Mouse (Mus musculus) forebrain, embryonic 11.5 days (tissue): ENCODE data around the gene Cit. TPM values are rescaled to one million over a fixed set of nuclear protein-coding genes. Genes with fewer than 3 reads are reported as not detected.

Experiments used
- ATAC-seq: fragments of 200-750 bp; cut with Nextera tagmentation; replicated peaks from 2 replicates; pipeline ENCODE4 v1.8.0; 2017; ENCODE audit warnings: moderate TSS enrichment; ENCODE audit not compliant: low FRiP score
- DNase-seq: peaks from one replicate; pipeline ENCODE4 v3.0.0-alpha.2; 2017; ENCODE audit warnings: low spot score
- H3K27ac ChIP-seq: fragments of 300-500 bp; sonication (generic); 2 replicates; pipeline ENCODE4 v1.5.1; 2014; ENCODE audit warnings: low read depth, low read length
- H3K27me3 ChIP-seq: fragments of 300-500 bp; sonication (generic); 2 replicates; pipeline ENCODE4 v1.6.1; 2014; ENCODE audit warnings: mild to moderate bottlenecking, low read length, mixed read lengths; ENCODE audit not compliant: control insufficient read depth, insufficient read depth
- H3K36me3 ChIP-seq: fragments of 300-500 bp; sonication (generic); 2 replicates; pipeline ENCODE4 v1.6.1; 2014; ENCODE audit warnings: mild to moderate bottlenecking, low read length, moderate library complexity, mixed read lengths; ENCODE audit not compliant: control insufficient read depth, insufficient read depth
- H3K4me1 ChIP-seq: fragments of 300-500 bp; sonication (generic); replicated peaks from 2 replicates; pipeline ENCODE4 v1.6.1; 2014; ENCODE audit warnings: low read length, mixed read lengths; ENCODE audit not compliant: control insufficient read depth, insufficient read depth
- H3K4me2 ChIP-seq: fragments of 300-500 bp; sonication (generic); 2 replicates; pipeline ENCODE4 v1.6.1; 2014; ENCODE audit warnings: low read depth, mild to moderate bottlenecking, low read length, moderate library complexity, mixed read lengths; ENCODE audit not compliant: severe bottlenecking
- H3K4me3 ChIP-seq: fragments of 300-500 bp; sonication (generic); 2 replicates; pipeline ENCODE4 v1.5.1; 2014; ENCODE audit warnings: low read depth, low read length
- H3K9ac ChIP-seq: fragments of 300-500 bp; sonication (generic); 2 replicates; pipeline ENCODE4 v1.6.1; 2014; ENCODE audit warnings: low read length
- H3K9me3 ChIP-seq: fragments of 300-500 bp; sonication (generic); 2 replicates; pipeline ENCODE4 v1.6.1; 2016; ENCODE audit warnings: low read length, mixed read lengths; ENCODE audit not compliant: control insufficient read depth
- WGBS: fragments of 180-500 bp; shearing (Covaris S2); extraction: QIAGEN DNeasy Blood & Tissue Kit; methylation state at CpG from one replicate; pipeline ENCODE4 v1.1.7; 2014; 5-methylcytosine and 5-hydroxymethylcytosine counted together
- polyA plus RNA-seq: library from polyadenylated mRNA; unstranded; fragments of >200 nt; fragmentation: Nextera tagmentation; extraction: Ambion mirVana; gene quantifications from 2 replicates; pipeline ENCODE4 v1.2.1, GENCODE M21; 2014

Cit gene
- polyA plus RNA-seq, 1 experiment from 2014 or later = 48.9 TPM

DNA sequence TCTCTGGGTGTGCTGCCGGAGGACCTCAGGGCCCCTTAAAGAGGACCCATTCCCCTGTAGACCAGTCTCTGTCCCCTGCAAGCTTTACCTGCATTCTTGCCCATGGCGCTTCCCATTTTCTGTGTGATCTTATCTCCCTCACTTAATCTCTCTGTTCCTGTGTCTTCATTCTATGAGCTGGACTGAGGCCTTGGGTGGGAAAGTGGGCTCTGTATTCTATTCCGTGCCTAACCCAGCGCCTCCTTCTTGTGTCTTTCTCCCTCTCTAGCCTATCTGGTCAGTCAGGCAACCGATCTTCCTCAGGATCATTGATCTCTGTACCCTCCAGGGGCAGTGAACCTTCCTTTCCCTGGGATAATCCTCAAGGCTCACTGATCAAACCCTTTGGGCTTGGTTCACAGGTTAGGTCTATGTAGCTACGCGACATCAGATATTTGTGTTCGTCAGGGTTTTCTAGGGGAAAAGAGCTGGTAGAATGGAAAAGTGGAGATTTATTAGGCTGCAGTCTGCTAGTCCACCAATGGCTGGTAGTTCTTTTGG lies 627 bp downstream of the Cit start:
- H3K9me3 ChIP-seq = no peaks in the 10 kb centered on the region
- H3K27me3 ChIP-seq = no peaks in the 10 kb centered on the region
- H3K4me2 ChIP-seq = peak overlapping the region; percentile 80
- no peak overlapping the region for H3K27ac ChIP-seq
- WGBS = 36% methylated on average over 8 of the region's 8 CpGs
- DNase-seq (no peak), ATAC-seq (no peak)
- H3K9ac ChIP-seq = peak overlapping the region; percentile 82
- peaks cover 10% of the 10 kb centered on the region for H3K4me1 ChIP-seq
- no peaks in the 10 kb centered on the region; the same call in 1 of the 2 replicates for H3K36me3 ChIP-seq
- peak overlapping the region; percentile 83 for H3K4me3 ChIP-seq

- Histone ChIP-seq H3K36me3 (peaks cover 4% of the 10 kb centered on the region), H3K9me3 (no peaks in the 10 kb centered on the region), H3K4me1 (peaks cover 10% of the 10 kb centered on the region), H3K9ac (no peak overlapping the region), H3K27me3 (no peaks in the 10 kb centered on the region), H3K27ac (no peak overlapping the region), H3K4me3 (no peak overlapping the region), H3K4me2 (no peak overlapping the region)
- no peak for DNase-seq
- 95% methylated on average over 8 of the region's 8 CpGs for WGBS
- ATAC-seq = no peak
Measured at GRCm38 (mm10) chr5:115847166-115847565, 2.1 kb downstream of the Cit start.

DNA sequence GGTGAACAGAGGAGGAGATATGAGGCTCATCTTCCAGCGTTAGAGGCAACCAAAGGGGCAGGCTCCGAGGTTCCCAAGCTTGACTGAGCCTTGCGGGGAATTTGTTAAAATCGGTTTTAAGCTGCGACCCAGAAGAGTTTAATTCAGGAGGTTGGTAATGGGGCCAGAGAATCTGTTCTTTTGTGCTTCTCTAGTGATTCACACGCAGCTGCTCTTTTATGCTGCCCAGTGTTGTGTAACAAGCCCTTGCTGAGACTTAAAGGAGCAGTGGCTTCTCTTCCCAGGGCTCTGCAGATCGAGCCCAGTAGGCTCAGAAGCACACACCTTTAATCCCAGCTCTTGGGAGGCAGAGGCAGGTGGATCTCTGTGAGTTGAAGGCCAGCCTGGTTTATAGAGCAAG lies 3.4 kb downstream of the Cit start:
- Histone ChIP-seq H3K27ac (no peak overlapping the region), H3K4me2 (no peak overlapping the region), H3K4me3 (no peak overlapping the region), H3K4me1 (peaks cover 10% of the 10 kb centered on the region), H3K9ac (no peak overlapping the region), H3K36me3 (peaks cover 4% of the 10 kb centered on the region), H3K27me3 (no peaks in the 10 kb centered on the region), H3K9me3 (no peaks in the 10 kb centered on the region)
- ATAC-seq (no peak), DNase-seq (no peak)
- WGBS = 48% methylated on average over 7 of the region's 7 CpGs

- DNase-seq = peak; percentile 33
- 73% methylated on average over 12 of the region's 12 CpGs for WGBS
- no peak for ATAC-seq
Measured at GRCm38 (mm10) chr5:115849263-115849829, 4.3 kb downstream of the Cit start.

GRCm38 (mm10) chr5:115850250-115851028 lies 5.4 kb downstream of the Cit start:
- H3K27me3 ChIP-seq = no peaks in the 10 kb centered on the region
- no peak for ATAC-seq
- H3K27ac ChIP-seq = no peak overlapping the region
- no peak overlapping the region for H3K4me3 ChIP-seq
- DNase-seq = no peak
- no peaks in the 10 kb centered on the region for H3K9me3 ChIP-seq
- WGBS = 94% methylated on average over 17 of the region's 17 CpGs
- H3K4me1 ChIP-seq = peaks cover 10% of the 10 kb centered on the region
- H3K36me3 ChIP-seq = peaks cover 4% of the 10 kb centered on the region
- H3K9ac ChIP-seq = no peak overlapping the region
- no peak overlapping the region for H3K4me2 ChIP-seq

More at GRCm38 (mm10) chr5:115849263-115849829, 4.3 kb downstream of the Cit start:
- Histone ChIP-seq H3K9me3 (no peaks in the 10 kb centered on the region), H3K4me1 (peaks cover 10% of the 10 kb centered on the region), H3K9ac (no peak overlapping the region), H3K27ac (no peak overlapping the region), H3K4me3 (no peak overlapping the region), H3K36me3 (peaks cover 4% of the 10 kb centered on the region), H3K4me2 (no peak overlapping the region), H3K27me3 (no peaks in the 10 kb centered on the region)

GRCm38 (mm10) chr5:115851029-115851365 lies 5.9 kb downstream of the Cit start:
- Histone ChIP-seq H3K4me1 (peaks cover 7% of the 10 kb centered on the region), H3K36me3 (peaks cover 4% of the 10 kb centered on the region), H3K9me3 (no peaks in the 10 kb centered on the region), H3K4me3 (no peak overlapping the region), H3K27ac (no peak overlapping the region), H3K4me2 (no peak overlapping the region), H3K9ac (no peak overlapping the region), H3K27me3 (no peaks in the 10 kb centered on the region)
- 91% methylated on average over 13 of the region's 13 CpGs for WGBS
- DNase-seq (no peak), ATAC-seq (no peak)

DNA sequence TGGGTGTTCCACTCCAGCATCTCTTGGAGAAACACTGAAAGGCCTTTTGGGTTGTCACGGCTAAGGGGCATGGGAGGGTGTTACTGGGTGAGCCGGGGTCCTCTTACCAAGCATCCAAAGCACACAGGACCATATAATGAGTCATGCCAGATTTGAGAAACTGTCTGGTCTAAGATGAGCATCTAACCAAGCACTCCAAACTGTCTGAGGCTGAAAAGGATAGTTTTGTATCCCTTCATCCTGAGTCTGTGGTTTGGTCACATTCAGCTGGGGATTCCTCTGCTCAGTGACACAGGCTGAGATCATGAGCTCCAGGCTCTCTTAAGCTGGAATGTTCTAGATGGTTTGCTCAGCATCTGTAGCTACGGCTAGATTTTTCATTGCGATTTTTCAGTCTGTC lies 7.4 kb downstream of the Cit start:
- peaks cover 4% of the 10 kb centered on the region; the same call in 1 of the 2 replicates for H3K4me1 ChIP-seq
- no peak for ATAC-seq
- no peak overlapping the region for H3K9ac ChIP-seq
- 94% methylated on average over 4 of the region's 4 CpGs for WGBS
- DNase-seq = no peak
- H3K36me3 ChIP-seq = peaks cover 11% of the 10 kb centered on the region
- no peaks in the 10 kb centered on the region for H3K27me3 ChIP-seq
- no peak overlapping the region for H3K4me2 ChIP-seq
- H3K9me3 ChIP-seq = no peaks in the 10 kb centered on the region
- no peak overlapping the region for H3K4me3 ChIP-seq
- no peak overlapping the region for H3K27ac ChIP-seq

DNA sequence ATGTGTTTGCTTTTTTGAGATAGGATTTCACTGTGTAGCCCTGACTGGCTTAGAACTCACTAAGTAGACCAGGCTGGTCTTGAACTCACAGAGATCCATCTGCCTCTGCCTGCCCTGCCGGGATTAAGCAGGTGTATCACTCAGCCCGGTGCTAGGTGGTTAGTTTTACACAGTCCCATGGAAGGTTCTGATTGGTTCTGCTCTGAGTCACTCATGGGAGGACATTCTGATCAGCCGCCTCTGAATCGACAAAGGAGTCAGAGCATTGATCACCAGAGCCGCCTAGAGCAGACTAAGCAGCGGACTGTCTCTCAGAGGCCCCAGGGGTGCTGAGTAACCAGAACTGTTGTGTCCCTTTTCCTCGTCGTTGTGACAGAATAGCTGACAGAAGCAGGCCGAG lies 8.6 kb downstream of the Cit start:
- Histone ChIP-seq H3K4me3 (no peak overlapping the region), H3K9me3 (no peaks in the 10 kb centered on the region), H3K9ac (no peak overlapping the region), H3K4me1 (no peaks in the 10 kb centered on the region), H3K36me3 (peaks cover 11% of the 10 kb centered on the region), H3K4me2 (no peak overlapping the region), H3K27ac (no peak overlapping the region), H3K27me3 (no peaks in the 10 kb centered on the region)
- DNase-seq (no peak), ATAC-seq (no peak)
- 84% methylated on average over 9 of the region's 9 CpGs for WGBS
